Mouse (Mus musculus): ENCODE data around the gene Serpinb5.
A peak's percentile ranks its signal among the peaks of the same experiment; 100 is the strongest.
"Not testable (repeated sequence)": the region's sequence is repeated elsewhere in the genome, so short reads cannot be mapped to it uniquely, and the experiment has no call there.

The Serpinb5 gene

DNA sequence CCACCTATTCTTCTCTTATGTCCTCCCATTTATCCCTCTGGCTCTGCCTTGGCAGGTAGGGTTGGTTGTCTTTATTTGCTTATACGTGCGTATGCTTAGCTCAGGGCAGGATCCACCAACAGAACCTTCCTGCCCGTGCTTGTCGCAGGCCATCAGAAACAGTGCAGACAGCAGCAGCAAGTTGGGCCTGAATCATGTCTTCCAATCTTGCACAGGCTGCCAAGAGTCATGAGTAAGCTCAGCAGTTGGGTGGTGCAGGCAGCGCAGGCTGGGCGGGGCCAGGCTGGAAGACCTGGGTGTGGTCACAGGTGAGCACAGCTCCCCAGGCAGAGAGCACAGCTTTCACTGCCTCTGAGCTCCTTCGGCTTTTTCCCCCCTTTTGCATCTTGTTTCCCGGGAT is at the start of gene Serpinb5:
Gene Serpinb5 (plus strand): TSS at position 327 of the 400 bp plus-strand sequence.
- no peak for DNase-seq

- no peak for DNase-seq
Measured at GRCm38 (mm10) chr1:106814864-106815263, 46.1 kb upstream of the Serpinb5 start.

DNA sequence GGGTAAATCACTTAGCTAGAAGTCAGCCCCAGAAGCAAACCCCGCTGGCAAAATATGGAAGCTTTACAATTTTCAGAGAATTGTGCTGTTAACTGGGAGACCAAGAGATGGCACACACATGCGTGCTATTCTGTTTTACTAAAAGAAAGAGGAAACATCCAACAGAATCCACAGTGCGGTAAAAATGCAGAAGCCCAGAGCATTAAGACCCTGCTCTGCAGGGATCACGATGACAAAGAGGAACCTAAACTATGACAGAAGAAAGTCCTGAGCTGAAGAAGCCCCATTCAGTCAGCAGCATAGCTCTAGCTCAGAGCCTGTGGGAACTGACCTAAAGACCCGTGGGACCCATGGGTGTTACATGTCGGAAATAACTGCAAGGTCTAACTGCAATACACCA is 45.7 kb upstream of the Serpinb5 start:
- no peak for DNase-seq

GRCm38 (mm10) chr1:106816766-106817165 is 44.2 kb upstream of the Serpinb5 start:
- DNase-seq: no peak

- DNase-seq: peak in 1 of 2 experiments; percentile 14
Measured at GRCm38 (mm10) chr1:106818323-106818722, 42.6 kb upstream of the Serpinb5 start.

DNA sequence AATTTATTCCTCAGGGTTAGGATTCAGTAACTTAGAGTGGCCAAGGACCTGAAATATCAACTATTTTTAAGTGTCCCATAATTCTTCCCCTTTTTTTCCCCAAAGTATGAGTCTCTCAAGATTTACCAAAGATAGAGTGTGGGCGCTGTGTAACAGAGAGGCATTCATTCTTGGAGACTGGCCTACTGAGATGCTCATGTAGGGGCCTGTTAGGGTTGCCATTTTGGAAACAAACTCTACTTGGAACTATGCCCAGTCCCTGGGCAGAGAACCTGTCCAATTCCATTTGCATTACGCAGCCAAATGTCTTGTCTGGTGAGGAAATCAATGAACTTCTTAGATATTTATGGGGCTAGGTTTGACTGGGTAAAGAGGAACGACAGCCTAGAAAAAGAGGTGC is 38.7 kb upstream of the Serpinb5 start:
- no peak for DNase-seq

DNA sequence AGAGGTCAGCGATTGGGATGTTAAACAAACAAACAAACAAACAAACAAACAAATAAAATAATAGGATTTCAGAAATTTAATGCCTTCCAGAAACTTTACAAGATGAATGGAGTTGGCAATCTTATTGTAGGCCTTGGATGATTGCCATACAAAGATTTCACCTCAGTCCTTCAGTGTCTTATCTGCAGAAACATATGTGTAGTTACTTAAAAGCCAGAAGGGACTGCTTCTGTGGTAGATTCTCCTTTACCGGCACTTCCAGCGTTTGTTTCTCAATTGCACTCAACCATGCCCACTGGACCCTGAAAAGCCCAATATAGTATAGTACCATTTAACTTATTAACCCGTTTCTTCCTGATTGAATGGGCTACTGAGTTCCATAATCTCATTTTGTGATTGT is 32.2 kb upstream of the Serpinb5 start:
- no peak for DNase-seq

DNA sequence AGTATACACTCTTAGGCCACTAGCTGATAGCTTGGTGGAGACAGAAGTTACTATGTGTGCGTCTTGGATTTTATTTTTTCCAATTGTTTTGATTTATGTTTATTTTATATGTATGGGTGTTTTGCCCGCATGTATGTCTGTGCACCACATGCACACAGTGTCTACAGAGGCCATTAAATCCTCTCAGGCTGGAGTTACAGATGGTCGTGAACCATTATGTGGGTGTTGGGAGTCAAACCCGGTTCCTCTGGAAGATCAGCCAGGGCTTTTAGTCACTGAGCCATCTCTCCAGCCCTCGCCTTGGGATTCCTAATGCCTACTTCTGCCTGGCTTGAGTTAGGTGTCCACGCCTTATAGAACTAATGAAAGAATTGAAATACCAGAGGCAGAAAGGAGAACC is 4.6 kb downstream of the Serpinb5 start:
- DNase-seq: no peak

GRCm38 (mm10) chr1:106866029-106866428 is 5.1 kb downstream of the Serpinb5 start:
- no peak for DNase-seq

GRCm38 (mm10) chr1:106866768-106867167 is 5.8 kb downstream of the Serpinb5 start:
- no peak for DNase-seq

DNA sequence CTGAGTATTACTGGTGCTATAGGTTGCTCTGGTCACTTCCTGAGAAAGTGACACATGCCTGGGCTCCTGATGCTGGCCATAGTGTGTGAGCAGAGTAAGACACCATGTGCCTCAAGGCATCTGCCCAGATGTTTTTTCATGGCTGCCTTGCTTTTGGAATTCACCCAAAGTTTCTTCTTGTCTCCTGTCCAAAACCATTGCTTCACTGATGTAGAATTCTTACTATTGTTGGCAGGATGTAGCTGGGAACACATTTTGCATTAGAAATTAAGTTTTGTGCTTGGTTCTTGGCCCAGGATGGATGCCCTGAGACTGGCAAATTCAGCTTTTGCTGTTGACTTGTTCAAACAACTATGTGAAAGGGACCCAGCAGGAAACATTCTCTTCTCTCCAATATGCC is 9.0 kb downstream of the Serpinb5 start:
- no peak for DNase-seq

- peak in 1 of 2 experiments; percentile 14 for DNase-seq
Measured at GRCm38 (mm10) chr1:106875193-106875886, 14.4 kb downstream of the Serpinb5 start.

GRCm38 (mm10) chr1:106876147-106876546 is 15.2 kb downstream of the Serpinb5 start:
- peak; percentile 25 to 46 for DNase-seq

GRCm38 (mm10) chr1:106882723-106883122 is 21.8 kb downstream of the Serpinb5 start:
- DNase-seq: no peak

- DNase-seq: no peak
Measured at GRCm38 (mm10) chr1:106883369-106883768, 22.4 kb downstream of the Serpinb5 start.

GRCm38 (mm10) chr1:106883812-106884211 is 22.8 kb downstream of the Serpinb5 start:
- DNase-seq: peak; percentile 3 to 15

- DNase-seq: not testable (repeated sequence)
Measured at GRCm38 (mm10) chr1:106895142-106895541, 34.2 kb downstream of the Serpinb5 start.

DNA sequence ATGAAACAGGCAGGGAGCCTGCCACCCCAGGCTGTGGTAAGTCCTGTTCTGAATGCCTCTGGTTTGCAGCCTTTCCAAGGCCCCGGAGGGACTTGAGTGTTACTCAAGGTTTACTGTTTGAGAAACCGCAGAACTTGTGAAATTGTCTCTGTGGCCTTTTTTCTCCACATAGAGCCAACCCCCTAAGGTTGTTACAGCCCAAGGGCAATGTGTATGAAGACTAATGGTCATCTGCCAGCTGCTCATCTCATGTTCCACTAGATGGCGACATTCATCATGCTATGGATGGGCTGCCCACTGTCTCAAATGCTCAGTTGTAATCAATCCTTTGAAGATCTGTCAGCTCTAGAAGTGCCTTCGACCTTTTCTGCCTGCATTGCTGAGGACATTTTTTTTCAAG is 40.4 kb downstream of the Serpinb5 start:
- peak; percentile 9 to 17 for DNase-seq

GRCm38 (mm10) chr1:106931954-106932353 is 71.0 kb downstream of the Serpinb5 start:
- DNase-seq: no peak

Data from kidney, postnatal 36 days (tissue).